Mouse (Mus musculus): ENCODE measurements around the gene Rccd1. TPM values are rescaled to one million over a fixed set of nuclear protein-coding genes. Genes with fewer than 3 reads are reported as not detected.
"Not testable (repeated sequence)": the region's sequence is repeated elsewhere in the genome, so short reads cannot be mapped to it uniquely, and the experiment has no call there.

Rccd1 gene
- polyA plus RNA-seq, 1 experiment, result 19.4 TPM

DNA sequence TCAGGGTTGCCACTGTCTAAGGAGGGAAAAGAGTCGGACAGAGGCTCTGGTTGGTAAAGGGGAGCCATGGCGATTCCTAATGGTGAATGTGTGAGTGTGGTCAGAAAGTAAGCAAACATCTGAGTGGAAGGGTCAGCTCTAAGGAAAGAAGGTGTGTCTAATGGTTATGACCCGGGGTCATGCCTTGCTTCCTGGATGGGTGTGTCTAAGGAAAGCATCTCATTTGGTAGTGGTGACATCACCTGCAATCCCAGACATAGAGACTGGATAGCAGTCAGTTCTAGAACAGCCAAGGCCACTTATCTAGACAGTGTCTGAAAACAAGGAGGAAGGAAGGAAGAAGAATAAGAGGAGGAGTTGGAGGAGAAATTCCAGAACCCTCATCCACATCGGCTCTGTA lies 10.6 kb upstream of the Rccd1 start:
- Histone ChIP-seq H3K4me3 (replicated peaks; ENCODE audit: insufficient read depth, low read depth, low read length) (no peak overlapping the region), H3K4me1 (ENCODE audit: control insufficient read depth, insufficient read depth, low read length) (peaks cover 42% of the 10 kb centered on the region), H3K27me3 (ENCODE audit: control insufficient read depth, insufficient read depth, low read length) (no peaks in the 10 kb centered on the region), H3K27ac (ENCODE audit: insufficient read depth, low read length) (no peak overlapping the region)
- WGBS, result 89% methylated on average over 4 of the region's 4 CpGs
- DNase-seq, result no peak
- TF ChIP-seq POLR2A (IDR thresholded peaks at IDR 0.05; ENCODE audit: borderline replicate concordance, insufficient read depth, low read length), result no peak
- TF ChIP-seq CTCF (IDR thresholded peaks at IDR 0.05; ENCODE audit: borderline replicate concordance, insufficient read depth, low read depth, low read length), result no peak

DNA sequence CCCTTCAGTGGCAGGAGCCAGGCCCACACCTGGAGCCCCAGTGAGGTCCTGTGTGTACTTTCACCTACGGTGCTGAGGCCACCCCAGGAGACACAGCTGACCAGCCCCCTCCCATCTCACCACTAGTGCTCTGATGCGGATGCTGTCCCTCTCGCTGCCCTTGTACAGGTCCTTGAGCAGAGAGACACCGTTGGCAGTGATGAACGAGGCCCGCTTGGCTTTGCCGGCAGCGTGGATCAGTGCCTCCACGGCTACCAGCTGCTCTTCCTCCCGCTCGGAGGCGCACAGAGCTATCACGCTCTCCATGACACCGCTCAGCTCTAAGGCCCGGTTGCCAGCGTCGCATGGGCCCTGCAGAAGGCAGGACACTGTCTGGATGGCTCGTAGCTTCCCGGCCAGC lies 7.2 kb upstream of the Rccd1 start:
- 60% methylated on average over 19 of the region's 19 CpGs for WGBS
- Histone ChIP-seq H3K4me1 (ENCODE audit: control insufficient read depth, insufficient read depth, low read length) (peaks cover 34% of the 10 kb centered on the region), H3K27me3 (ENCODE audit: control insufficient read depth, insufficient read depth, low read length) (no peaks in the 10 kb centered on the region), H3K27ac (ENCODE audit: insufficient read depth, low read length) (no peak overlapping the region), H3K4me3 (replicated peaks; ENCODE audit: insufficient read depth, low read depth, low read length) (no peak overlapping the region)
- TF ChIP-seq CTCF (IDR thresholded peaks at IDR 0.05; ENCODE audit: borderline replicate concordance, insufficient read depth, low read depth, low read length) (no peak), POLR2A (IDR thresholded peaks at IDR 0.05; ENCODE audit: borderline replicate concordance, insufficient read depth, low read length) (no peak)
- no peak for DNase-seq

DNA sequence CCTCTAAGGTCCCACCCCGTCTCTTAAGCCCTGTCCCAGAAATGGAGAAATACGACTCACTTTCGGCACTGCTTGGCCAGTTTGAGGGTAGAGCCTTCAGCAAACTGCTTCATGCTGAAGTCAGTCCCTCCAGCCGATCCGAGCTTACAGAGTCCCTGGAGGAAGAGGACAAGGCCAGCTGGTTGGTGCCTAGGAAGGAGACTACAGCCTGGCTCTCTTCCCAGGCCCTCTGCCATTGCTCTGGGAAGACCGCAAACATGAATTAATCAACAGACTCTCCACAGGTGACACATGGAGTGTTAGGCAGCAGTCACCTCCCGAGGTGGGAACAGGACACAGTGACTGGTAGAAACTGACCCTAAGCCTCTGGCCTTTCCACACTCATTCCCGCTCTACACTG lies 6.0 kb upstream of the Rccd1 start:
- Histone ChIP-seq H3K27me3 (ENCODE audit: control insufficient read depth, insufficient read depth, low read length) (no peaks in the 10 kb centered on the region), H3K4me3 (replicated peaks; ENCODE audit: insufficient read depth, low read depth, low read length) (no peak overlapping the region), H3K4me1 (ENCODE audit: control insufficient read depth, insufficient read depth, low read length) (peaks cover 28% of the 10 kb centered on the region), H3K27ac (ENCODE audit: insufficient read depth, low read length) (no peak overlapping the region)
- 34% methylated on average over 8 of the region's 8 CpGs for WGBS
- TF ChIP-seq POLR2A (IDR thresholded peaks at IDR 0.05; ENCODE audit: borderline replicate concordance, insufficient read depth, low read length) (no peak), CTCF (IDR thresholded peaks at IDR 0.05; ENCODE audit: borderline replicate concordance, insufficient read depth, low read depth, low read length) (no peak)
- DNase-seq, result peak; percentile 60 to 76

DNA sequence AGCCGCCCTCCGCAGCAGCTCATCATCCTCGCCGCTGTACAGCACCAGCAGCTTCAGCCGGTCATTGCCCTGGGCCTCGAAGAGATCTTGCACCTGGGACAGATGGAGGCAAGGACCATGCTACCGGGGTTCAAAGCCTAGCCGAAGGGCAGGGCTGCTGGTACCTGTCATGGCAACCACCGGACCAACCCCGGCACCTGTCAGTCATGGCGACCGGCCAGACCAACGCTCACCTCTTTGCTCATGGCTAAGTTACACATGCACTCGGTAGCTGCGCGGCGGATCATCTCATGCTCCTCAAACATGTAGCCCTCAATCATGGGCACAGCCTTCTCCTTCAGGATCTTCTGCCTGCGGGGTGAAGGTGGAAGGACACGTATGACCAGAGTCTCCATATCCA lies 1.8 kb upstream of the Rccd1 start:
- DNase-seq, result no peak
- H3K4me1 ChIP-seq (ENCODE audit: control insufficient read depth, insufficient read depth, low read length), result peaks cover 14% of the 10 kb centered on the region
- 89% methylated on average over 19 of the region's 19 CpGs for WGBS
- H3K27ac ChIP-seq (ENCODE audit: insufficient read depth, low read length), result no peak overlapping the region
- H3K27me3 ChIP-seq (ENCODE audit: control insufficient read depth, insufficient read depth, low read length), result no peaks in the 10 kb centered on the region
- TF ChIP-seq POLR2A (IDR thresholded peaks at IDR 0.05; ENCODE audit: borderline replicate concordance, insufficient read depth, low read length), result no peak
- TF ChIP-seq CTCF (IDR thresholded peaks at IDR 0.05; ENCODE audit: borderline replicate concordance, insufficient read depth, low read depth, low read length), result no peak
- H3K4me3 ChIP-seq (replicated peaks; ENCODE audit: insufficient read depth, low read depth, low read length), result no peak overlapping the region

DNA sequence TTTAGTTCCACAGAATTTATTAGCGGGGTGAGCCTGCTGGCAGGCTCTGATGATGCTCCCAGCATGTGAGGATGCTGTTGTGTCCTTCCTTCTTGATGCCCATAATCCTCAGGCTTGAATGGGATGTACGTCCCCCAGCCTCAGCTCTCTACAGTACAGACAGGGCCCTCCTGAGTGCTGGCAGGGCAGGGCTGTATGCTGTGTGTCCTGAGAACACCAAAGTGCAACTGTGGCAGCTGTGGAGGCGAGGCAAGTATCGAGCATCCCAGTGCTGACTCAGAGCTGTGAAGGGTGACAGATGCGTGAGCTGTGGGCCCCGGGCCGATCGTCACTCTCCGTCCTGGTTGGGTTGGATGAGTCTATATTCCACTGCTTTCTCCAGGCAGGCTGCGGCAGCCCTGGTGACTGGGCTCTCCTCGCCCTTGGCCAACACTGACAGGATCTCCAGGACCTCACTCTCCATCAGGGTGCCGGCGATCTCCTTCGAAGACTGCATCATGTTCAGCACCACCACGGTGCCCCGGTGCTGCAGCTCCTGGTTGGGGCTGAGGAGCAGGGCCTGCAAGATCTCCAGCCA lies 1.1 kb upstream of the Rccd1 start:
- Histone ChIP-seq H3K27ac (ENCODE audit: insufficient read depth, low read length) (no peak overlapping the region), H3K4me3 (replicated peaks; ENCODE audit: insufficient read depth, low read depth, low read length) (no peak overlapping the region), H3K27me3 (ENCODE audit: control insufficient read depth, insufficient read depth, low read length) (no peaks in the 10 kb centered on the region), H3K4me1 (ENCODE audit: control insufficient read depth, insufficient read depth, low read length) (peaks cover 8% of the 10 kb centered on the region)
- DNase-seq, result no peak
- no peak for TF ChIP-seq POLR2A (IDR thresholded peaks at IDR 0.05; ENCODE audit: borderline replicate concordance, insufficient read depth, low read length)
- TF ChIP-seq CTCF (IDR thresholded peaks at IDR 0.05; ENCODE audit: borderline replicate concordance, insufficient read depth, low read depth, low read length), result no peak
- 88% methylated on average over 16 of the region's 16 CpGs for WGBS

DNA sequence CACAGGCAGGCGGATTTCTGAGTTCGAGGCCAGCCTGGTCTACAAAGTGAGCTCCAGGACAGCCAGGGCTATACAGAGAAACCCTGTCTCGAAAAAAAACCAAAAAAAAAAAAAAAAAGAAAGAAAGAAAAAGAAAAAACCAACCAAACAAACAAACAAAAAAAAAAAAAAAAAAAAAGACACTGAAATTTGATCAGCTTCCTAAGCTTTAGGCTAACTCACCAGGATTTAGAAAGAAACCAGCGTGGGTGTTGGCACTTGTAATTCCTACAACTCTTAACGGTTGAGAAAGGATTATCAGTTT lies 514 bp upstream of the Rccd1 start:
- not testable (repeated sequence) for H3K27ac ChIP-seq (ENCODE audit: insufficient read depth, low read length); DNase-seq; H3K4me3 ChIP-seq (replicated peaks; ENCODE audit: insufficient read depth, low read depth, low read length); H3K27me3 ChIP-seq (ENCODE audit: control insufficient read depth, insufficient read depth, low read length); H3K4me1 ChIP-seq (ENCODE audit: control insufficient read depth, insufficient read depth, low read length)
- WGBS, result 38% methylated on average over 5 of the region's 5 CpGs

DNA sequence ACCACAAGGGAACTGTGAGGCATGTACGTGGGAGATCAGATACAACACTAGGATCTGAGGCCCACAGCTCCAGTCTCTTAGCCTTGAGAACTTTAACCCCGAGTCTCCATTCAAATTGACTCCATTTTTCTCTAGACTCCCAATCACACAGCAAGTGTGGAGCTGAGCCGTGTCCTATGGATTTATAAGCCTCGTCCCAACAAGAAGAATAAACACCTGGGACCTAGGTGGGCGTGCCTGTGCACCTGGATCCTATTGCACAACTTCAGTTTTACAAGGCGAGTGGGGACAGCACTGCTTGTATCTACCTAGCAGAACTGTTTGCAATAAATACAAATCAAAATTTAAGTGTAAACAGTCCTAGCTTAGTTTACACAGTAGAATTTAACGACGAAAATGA lies 918 bp downstream of the Rccd1 start:
- peak overlapping the region; percentile 39; the same call in 1 of the 2 replicates for H3K27ac ChIP-seq (ENCODE audit: insufficient read depth, low read length)
- WGBS, result 13% methylated on average over 8 of the region's 8 CpGs
- peak overlapping the region; percentile 77 for H3K4me3 ChIP-seq (replicated peaks; ENCODE audit: insufficient read depth, low read depth, low read length)
- no peaks in the 10 kb centered on the region for H3K27me3 ChIP-seq (ENCODE audit: control insufficient read depth, insufficient read depth, low read length)
- DNase-seq, result no peak
- no peak for TF ChIP-seq CTCF (IDR thresholded peaks at IDR 0.05; ENCODE audit: borderline replicate concordance, insufficient read depth, low read depth, low read length)
- TF ChIP-seq POLR2A (IDR thresholded peaks at IDR 0.05; ENCODE audit: borderline replicate concordance, insufficient read depth, low read length), result no peak
- peaks cover 2% of the 10 kb centered on the region; the same call in 1 of the 2 replicates for H3K4me1 ChIP-seq (ENCODE audit: control insufficient read depth, insufficient read depth, low read length)

DNA sequence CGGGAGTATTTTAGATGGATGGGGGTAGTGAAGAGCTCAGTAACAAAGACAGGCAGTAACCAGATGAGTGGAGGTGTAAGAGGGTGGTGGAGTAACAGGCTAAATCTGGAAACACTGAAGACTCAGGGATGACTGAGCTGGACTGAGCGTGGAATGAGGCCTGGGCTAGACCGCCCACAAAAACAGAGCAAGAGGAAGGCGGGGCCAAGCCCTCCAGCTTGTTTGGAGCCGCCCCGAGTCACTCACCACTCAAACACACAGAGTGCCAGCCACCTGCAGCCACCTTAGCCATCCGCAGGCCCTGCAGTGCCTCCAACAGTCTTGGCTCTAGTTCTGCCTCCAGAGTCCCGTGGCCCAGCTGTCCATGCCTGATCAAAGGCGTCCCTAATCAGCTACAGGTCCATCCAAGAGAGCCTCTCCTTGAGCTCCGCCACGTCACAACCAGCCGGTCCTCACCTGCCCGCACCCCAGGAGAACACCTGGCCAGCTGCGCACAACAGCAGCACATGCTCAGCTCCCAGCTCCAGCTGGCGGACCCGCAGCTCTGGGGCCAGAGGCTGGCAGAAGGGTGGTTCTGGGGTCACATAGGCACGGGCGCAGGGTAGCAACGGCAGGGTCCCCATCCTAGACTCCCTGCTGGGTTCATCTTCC lies 4.3 kb downstream of the Rccd1 start:
- no peak overlapping the region for H3K4me3 ChIP-seq (replicated peaks; ENCODE audit: insufficient read depth, low read depth, low read length)
- TF ChIP-seq POLR2A (IDR thresholded peaks at IDR 0.05; ENCODE audit: borderline replicate concordance, insufficient read depth, low read length), result no peak
- no peak for TF ChIP-seq CTCF (IDR thresholded peaks at IDR 0.05; ENCODE audit: borderline replicate concordance, insufficient read depth, low read depth, low read length)
- no peak overlapping the region for H3K27ac ChIP-seq (ENCODE audit: insufficient read depth, low read length)
- no peaks in the 10 kb centered on the region for H3K27me3 ChIP-seq (ENCODE audit: control insufficient read depth, insufficient read depth, low read length)
- WGBS, result 70% methylated on average over 19 of the region's 19 CpGs
- no peak for DNase-seq
- peaks cover 2% of the 10 kb centered on the region; the same call in 1 of the 2 replicates for H3K4me1 ChIP-seq (ENCODE audit: control insufficient read depth, insufficient read depth, low read length)

Measured in cerebellum, adult 2 months (tissue).